Mouse (Mus musculus): Measurements from ENCODE around the gene Bach1. TPM values are rescaled to one million over a fixed set of nuclear protein-coding genes. Genes with fewer than 3 reads are reported as not detected.

Gene Bach1
- polyA plus RNA-seq, 1 experiment from 2014 or later = 22.4 TPM

GRCm38 (mm10) chr16:87665246-87665645 is 33.5 kb upstream of the Bach1 start:
- H3K27me3 ChIP-seq = no peaks in the 10 kb centered on the region

GRCm38 (mm10) chr16:87665752-87666619 is 32.8 kb upstream of the Bach1 start:
- no peaks in the 10 kb centered on the region for H3K36me3 ChIP-seq
- H3K9me3 ChIP-seq = no peaks in the 10 kb centered on the region
- H3K27me3 ChIP-seq = no peaks in the 10 kb centered on the region
- no peak overlapping the region for H3K4me2 ChIP-seq (replicated peaks)
- no peaks in the 10 kb centered on the region for H3K4me1 ChIP-seq
- no peak overlapping the region for H3K9ac ChIP-seq
- ATAC-seq (ENCODE audit: insufficient number of reproducible peaks, insufficient read depth, low FRiP score, low TSS enrichment) = no peak
- 82% methylated on average over 19 of the region's 19 CpGs for WGBS
- no peak overlapping the region for H3K4me3 ChIP-seq
- H3K27ac ChIP-seq = no peak overlapping the region

More at GRCm38 (mm10) chr16:87665246-87665645, 33.5 kb upstream of the Bach1 start:
- WGBS = 75% methylated on average over 9 of the region's 9 CpGs
- Histone ChIP-seq H3K36me3 (no peaks in the 10 kb centered on the region), H3K4me2 (replicated peaks) (no peak overlapping the region), H3K4me1 (0 out of 2 replicates have a peak, but pooled peaks cover 3% of the 10 kb centered on the region), H3K9me3 (no peaks in the 10 kb centered on the region), H3K27ac (no peak overlapping the region), H3K4me3 (no peak overlapping the region), H3K9ac (no peak overlapping the region)
- ATAC-seq (ENCODE audit: insufficient number of reproducible peaks, insufficient read depth, low FRiP score, low TSS enrichment) = no peak

GRCm38 (mm10) chr16:87666620-87667004 is 32.1 kb upstream of the Bach1 start:
- Histone ChIP-seq H3K4me3 (no peak overlapping the region), H3K9ac (no peak overlapping the region), H3K36me3 (no peaks in the 10 kb centered on the region), H3K4me1 (no peaks in the 10 kb centered on the region), H3K9me3 (no peaks in the 10 kb centered on the region), H3K27me3 (no peaks in the 10 kb centered on the region), H3K27ac (no peak overlapping the region), H3K4me2 (replicated peaks) (no peak overlapping the region)
- 78% methylated on average over 4 of the region's 4 CpGs for WGBS
- ATAC-seq (ENCODE audit: insufficient number of reproducible peaks, insufficient read depth, low FRiP score, low TSS enrichment) = no peak

GRCm38 (mm10) chr16:87668002-87668401 is 30.7 kb upstream of the Bach1 start:
- no peaks in the 10 kb centered on the region for H3K9me3 ChIP-seq
- no peaks in the 10 kb centered on the region for H3K27me3 ChIP-seq
- H3K36me3 ChIP-seq = no peaks in the 10 kb centered on the region
- 89% methylated on average over 6 of the region's 6 CpGs for WGBS
- no peak for ATAC-seq (ENCODE audit: insufficient number of reproducible peaks, insufficient read depth, low FRiP score, low TSS enrichment)
- no peak overlapping the region for H3K4me2 ChIP-seq (replicated peaks)
- no peak overlapping the region for H3K9ac ChIP-seq
- H3K4me3 ChIP-seq = no peak overlapping the region
- H3K27ac ChIP-seq = no peak overlapping the region
- H3K4me1 ChIP-seq = no peaks in the 10 kb centered on the region

DNA sequence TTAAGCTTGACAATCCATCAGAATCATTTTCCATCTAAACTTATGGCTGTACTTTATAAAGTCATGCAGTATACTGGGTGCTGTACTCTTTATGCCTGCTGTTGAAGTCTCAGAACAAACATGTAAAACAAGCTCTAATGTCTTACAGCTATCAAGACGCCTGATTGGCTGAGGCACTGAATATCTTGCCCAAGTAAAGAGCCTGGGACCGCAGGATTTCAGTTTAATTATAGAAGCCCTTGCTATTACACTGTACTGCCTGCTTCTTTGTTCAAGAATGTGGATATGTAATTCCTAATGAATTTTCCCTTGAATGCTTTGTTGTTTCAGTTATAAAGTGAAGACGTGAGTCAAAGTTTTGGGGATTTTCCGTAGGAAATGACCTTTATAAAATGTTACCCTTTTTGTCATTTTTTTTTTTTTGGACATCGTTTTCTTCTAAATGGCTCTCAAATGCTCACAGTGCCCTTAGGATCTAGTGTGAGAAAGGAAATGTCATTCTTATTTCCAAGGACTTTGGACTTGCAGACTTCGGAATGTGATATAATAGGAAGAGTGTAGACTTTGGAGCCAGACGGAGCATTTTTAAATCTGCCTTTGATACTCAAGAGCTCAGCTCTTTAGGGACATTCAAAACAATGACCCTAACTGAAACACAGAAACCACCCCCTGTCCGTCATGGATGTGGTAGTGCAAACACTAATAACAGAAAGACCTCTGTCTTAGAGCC is 28.5 kb upstream of the Bach1 start:
- H3K36me3 ChIP-seq = no peaks in the 10 kb centered on the region
- no peak overlapping the region for H3K27ac ChIP-seq
- H3K4me1 ChIP-seq = no peaks in the 10 kb centered on the region
- no peaks in the 10 kb centered on the region for H3K27me3 ChIP-seq
- H3K9me3 ChIP-seq = no peaks in the 10 kb centered on the region
- no peak for ATAC-seq (ENCODE audit: insufficient number of reproducible peaks, insufficient read depth, low FRiP score, low TSS enrichment)
- H3K9ac ChIP-seq = no peak overlapping the region
- H3K4me2 ChIP-seq (replicated peaks) = no peak overlapping the region
- H3K4me3 ChIP-seq = no peak overlapping the region
- 75% methylated on average over 8 of the region's 8 CpGs for WGBS

DNA sequence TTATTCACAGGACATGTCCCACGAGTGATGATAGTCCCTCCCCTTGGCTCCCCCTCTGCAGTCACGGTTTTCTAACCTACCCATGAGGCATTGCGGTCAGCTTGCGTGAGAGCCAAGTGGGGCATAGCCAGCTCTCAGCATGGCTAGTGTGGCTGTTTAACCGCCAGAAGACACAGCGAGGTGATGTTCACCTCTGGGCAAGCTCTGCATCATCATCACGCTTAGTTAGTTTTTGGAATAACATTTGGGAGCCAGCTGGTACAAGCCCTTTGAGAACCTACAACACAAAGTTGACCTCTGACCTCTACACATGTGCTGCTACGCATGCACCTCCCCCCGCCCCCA is 28.0 kb upstream of the Bach1 start:
- 75% methylated on average over 9 of the region's 9 CpGs for WGBS
- H3K9me3 ChIP-seq = no peaks in the 10 kb centered on the region
- no peak for ATAC-seq (ENCODE audit: insufficient number of reproducible peaks, insufficient read depth, low FRiP score, low TSS enrichment)
- H3K27me3 ChIP-seq = no peaks in the 10 kb centered on the region
- H3K9ac ChIP-seq = no peak overlapping the region
- H3K36me3 ChIP-seq = no peaks in the 10 kb centered on the region
- H3K4me3 ChIP-seq = no peak overlapping the region
- no peaks in the 10 kb centered on the region for H3K4me1 ChIP-seq
- H3K27ac ChIP-seq = no peak overlapping the region
- no peak overlapping the region for H3K4me2 ChIP-seq (replicated peaks)

DNA sequence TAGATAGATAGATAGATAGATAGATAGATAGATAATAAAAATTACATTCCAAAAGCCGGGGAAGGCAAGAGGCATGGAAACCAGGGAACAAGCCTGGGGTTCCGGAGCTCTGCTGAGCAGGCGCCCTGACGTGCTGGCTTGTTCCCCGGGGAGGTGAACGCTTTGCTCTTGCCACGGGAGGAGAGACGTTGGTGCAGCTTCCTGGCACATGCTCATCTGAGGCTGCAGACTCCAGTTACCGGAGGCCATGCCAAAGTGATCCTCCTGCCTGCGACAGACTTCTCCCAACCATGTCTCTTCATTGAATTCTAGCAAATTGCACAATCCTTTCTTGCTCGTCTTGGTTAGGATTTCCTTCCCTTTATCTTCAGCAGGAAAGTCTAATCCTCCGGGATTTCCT is 27.4 kb upstream of the Bach1 start:
- no peak for ATAC-seq (ENCODE audit: insufficient number of reproducible peaks, insufficient read depth, low FRiP score, low TSS enrichment)
- 76% methylated on average over 12 of the region's 12 CpGs for WGBS

DNA sequence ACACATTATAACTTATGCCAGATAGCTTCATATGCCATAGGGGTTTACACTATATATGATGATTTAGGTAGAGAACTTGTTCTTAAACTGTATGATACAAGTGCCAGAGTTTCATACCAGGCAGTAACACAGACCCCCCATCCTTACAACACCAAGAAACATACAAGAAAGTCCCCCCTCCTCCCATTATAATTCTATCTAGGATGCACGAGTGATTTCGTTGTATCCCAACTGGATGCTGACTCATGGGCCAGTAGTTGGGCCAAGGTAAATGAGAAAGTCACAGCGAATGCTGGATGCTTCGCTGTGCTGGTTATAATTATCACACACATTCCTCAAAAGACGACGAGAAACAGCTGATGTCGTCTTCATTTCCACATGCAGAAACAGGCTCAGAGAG is 25.6 kb upstream of the Bach1 start:
- H3K9me3 ChIP-seq = no peaks in the 10 kb centered on the region
- H3K36me3 ChIP-seq = no peaks in the 10 kb centered on the region
- no peak overlapping the region for H3K4me3 ChIP-seq
- WGBS = 58% methylated on average over 7 of the region's 7 CpGs
- no peak overlapping the region for H3K4me2 ChIP-seq (replicated peaks)
- no peak for ATAC-seq (ENCODE audit: insufficient number of reproducible peaks, insufficient read depth, low FRiP score, low TSS enrichment)
- no peak overlapping the region for H3K9ac ChIP-seq
- H3K27me3 ChIP-seq = no peaks in the 10 kb centered on the region
- H3K27ac ChIP-seq = no peak overlapping the region
- no peaks in the 10 kb centered on the region for H3K4me1 ChIP-seq

More for the DNA sequence above, 27.4 kb upstream of the Bach1 start:
- H3K27ac ChIP-seq = no peak overlapping the region
- no peaks in the 10 kb centered on the region for H3K36me3 ChIP-seq
- no peaks in the 10 kb centered on the region for H3K4me1 ChIP-seq
- H3K4me2 ChIP-seq (replicated peaks) = no peak overlapping the region
- H3K9me3 ChIP-seq = no peaks in the 10 kb centered on the region
- no peak overlapping the region for H3K4me3 ChIP-seq
- H3K27me3 ChIP-seq = no peaks in the 10 kb centered on the region
- H3K9ac ChIP-seq = no peak overlapping the region

DNA sequence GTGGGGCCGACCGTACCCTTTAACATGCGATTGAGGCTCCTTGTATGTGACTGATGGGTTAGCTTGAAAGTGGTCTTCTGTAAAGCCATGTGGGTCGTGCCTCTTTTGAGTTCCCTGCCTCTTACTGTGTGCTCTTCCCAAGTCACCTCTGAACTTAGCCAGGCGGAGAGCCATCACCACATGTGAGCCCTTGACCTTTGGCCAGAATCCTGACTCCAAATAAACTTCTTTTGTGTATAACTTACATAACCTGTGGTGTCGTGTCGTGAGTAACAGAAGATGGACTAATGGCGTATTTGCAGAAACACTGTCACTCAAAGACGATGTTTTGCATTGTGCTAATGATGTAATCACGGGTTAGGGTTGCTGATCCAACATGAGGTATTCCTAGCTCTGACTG is 22.6 kb upstream of the Bach1 start:
- H3K36me3 ChIP-seq = no peaks in the 10 kb centered on the region
- no peaks in the 10 kb centered on the region for H3K9me3 ChIP-seq
- no peak overlapping the region for H3K27ac ChIP-seq
- no peaks in the 10 kb centered on the region for H3K27me3 ChIP-seq
- H3K4me3 ChIP-seq = no peak overlapping the region
- 57% methylated on average over 10 of the region's 10 CpGs for WGBS
- no peaks in the 10 kb centered on the region for H3K4me1 ChIP-seq
- ATAC-seq (ENCODE audit: insufficient number of reproducible peaks, insufficient read depth, low FRiP score, low TSS enrichment) = no peak
- no peak overlapping the region for H3K9ac ChIP-seq
- no peak overlapping the region for H3K4me2 ChIP-seq (replicated peaks)

DNA sequence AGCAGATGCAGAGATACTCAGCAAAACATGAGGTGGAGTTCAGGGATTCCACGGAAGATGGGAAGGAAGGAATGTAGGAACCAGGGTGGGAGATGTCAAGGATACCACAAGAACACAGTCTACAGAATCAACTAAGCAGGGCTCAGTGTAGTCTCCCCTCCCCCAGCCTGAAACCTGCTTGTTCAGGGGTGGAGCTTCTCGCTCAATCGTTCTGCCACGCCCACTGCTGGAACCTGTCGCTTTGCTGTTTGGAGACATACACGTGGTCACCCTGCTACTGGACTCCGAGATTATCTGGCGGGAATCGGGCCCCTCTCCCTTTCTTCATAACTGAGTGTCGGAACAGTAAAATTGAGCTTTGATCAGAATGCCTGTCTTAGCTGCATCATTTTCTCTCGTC is 20.1 kb upstream of the Bach1 start:
- Histone ChIP-seq H3K9ac (no peak overlapping the region), H3K27me3 (no peaks in the 10 kb centered on the region), H3K4me1 (0 out of 2 replicates have a peak, but pooled peaks cover 3% of the 10 kb centered on the region), H3K36me3 (no peaks in the 10 kb centered on the region), H3K27ac (no peak overlapping the region), H3K4me3 (no peak overlapping the region), H3K4me2 (replicated peaks) (no peak overlapping the region), H3K9me3 (no peaks in the 10 kb centered on the region)
- WGBS = 64% methylated on average over 11 of the region's 11 CpGs
- ATAC-seq (ENCODE audit: insufficient number of reproducible peaks, insufficient read depth, low FRiP score, low TSS enrichment) = no peak

DNA sequence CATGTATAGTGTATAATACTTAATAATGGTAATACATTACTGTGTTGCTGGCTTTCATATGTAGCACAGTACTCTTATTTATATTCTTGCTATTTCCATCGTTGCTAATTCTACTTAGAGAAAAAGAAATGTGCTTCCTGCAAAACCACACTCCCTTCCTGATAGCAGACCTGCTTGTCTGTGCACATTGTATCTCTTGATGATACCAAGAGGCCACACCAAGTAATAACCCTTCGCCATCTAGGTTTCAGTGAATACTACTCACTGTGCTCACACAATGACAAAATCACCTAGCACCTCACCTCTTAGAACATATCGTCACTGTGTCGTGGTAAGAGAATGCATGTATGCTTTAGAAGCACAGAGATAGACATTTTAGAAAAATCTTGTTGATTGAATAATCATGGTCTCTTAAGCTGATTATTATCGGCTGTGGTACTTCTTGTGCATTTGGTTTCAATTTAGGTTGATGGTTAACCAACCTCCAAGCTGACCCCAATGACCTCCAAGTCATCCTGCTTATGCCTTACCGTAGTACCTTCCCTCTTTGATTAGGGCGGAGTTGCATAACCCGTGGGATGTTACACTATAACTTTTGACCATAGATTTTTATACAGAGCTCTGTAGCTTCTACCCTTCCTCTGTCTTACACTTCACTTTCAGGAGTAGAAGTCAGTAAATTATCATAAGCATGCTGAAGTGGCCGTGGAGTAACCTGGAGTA is 17.7 kb upstream of the Bach1 start:
- no peak for ATAC-seq (ENCODE audit: insufficient number of reproducible peaks, insufficient read depth, low FRiP score, low TSS enrichment)
- no peak overlapping the region for H3K4me2 ChIP-seq (replicated peaks)
- H3K9ac ChIP-seq = no peak overlapping the region
- H3K27ac ChIP-seq = no peak overlapping the region
- no peaks in the 10 kb centered on the region for H3K36me3 ChIP-seq
- WGBS = 54% methylated on average over 9 of the region's 9 CpGs
- 0 out of 2 replicates have a peak, but pooled peaks cover 3% of the 10 kb centered on the region for H3K4me1 ChIP-seq
- no peaks in the 10 kb centered on the region for H3K27me3 ChIP-seq
- H3K9me3 ChIP-seq = no peaks in the 10 kb centered on the region
- H3K4me3 ChIP-seq = no peak overlapping the region

Measured in embryonic facial prominence, embryonic 12.5 days (tissue).